Mouse (Mus musculus): ENCODE measurements around the gene Fancg. TPM values are rescaled to one million over a fixed set of nuclear protein-coding genes. Genes with fewer than 3 reads are reported as not detected.

The Fancg gene
- total RNA-seq, 1 experiment from 2014 or later = 11.4 TPM

DNA sequence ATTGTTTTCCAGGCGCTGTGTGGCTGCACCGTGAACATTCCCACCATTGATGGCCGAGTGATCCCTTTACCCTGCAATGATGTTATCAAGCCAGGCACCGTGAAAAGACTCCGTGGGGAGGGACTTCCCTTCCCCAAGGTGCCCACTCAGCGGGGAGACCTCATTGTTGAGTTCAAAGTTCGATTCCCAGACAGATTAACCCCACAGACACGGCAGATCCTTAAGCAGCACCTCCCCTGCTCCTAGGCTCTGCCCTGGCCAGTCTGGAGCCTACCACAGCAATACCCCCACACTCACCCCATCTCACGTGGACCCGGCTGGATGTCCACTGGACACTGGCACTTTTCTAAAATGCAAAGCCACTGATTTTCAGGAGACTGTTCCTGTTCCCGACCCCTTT, 53.0 kb downstream of the Fancg start:
- ATAC-seq (replicated peaks; ENCODE audit: insufficient number of reproducible peaks, low FRiP score, low TSS enrichment, poor library complexity, severe bottlenecking) = no peak

DNA sequence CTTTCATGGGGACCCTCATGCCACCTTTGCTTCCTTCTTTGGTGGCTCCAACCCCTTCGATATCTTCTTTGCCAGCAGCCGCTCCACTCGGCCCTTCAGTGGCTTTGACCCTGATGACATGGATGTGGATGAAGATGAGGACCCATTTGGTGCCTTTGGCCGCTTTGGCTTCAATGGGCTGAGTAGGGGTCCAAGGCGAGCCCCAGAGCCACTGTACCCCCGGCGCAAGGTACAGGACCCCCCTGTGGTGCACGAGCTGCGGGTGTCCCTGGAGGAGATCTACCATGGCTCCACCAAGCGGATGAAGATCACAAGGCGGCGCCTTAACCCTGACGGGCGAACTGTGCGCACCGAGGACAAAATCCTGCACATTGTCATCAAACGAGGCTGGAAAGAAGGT, 53.7 kb downstream of the Fancg start:
- no peak for ATAC-seq (replicated peaks; ENCODE audit: insufficient number of reproducible peaks, low FRiP score, low TSS enrichment, poor library complexity, severe bottlenecking)

DNA sequence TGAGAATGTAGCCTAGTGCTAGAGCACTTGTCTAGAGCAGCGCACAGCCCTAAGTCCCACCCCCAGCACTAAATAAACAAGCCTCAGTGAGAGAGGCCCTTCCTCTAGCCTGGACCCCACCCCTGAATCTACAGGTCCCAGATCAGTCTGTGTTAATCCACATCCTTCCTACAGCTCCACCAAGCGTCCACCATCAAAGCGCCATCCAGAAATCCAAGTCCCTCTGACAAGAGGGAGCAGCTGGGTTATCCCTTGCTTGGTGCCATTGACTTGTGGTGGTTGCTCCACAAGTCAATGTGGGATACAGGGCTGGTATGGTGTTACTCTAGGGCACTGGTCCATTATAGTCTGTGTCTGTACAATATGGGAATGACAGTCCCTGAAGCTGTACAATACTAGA, 55.1 kb downstream of the Fancg start:
- no peak for ATAC-seq (replicated peaks; ENCODE audit: insufficient number of reproducible peaks, low FRiP score, low TSS enrichment, poor library complexity, severe bottlenecking)

DNA sequence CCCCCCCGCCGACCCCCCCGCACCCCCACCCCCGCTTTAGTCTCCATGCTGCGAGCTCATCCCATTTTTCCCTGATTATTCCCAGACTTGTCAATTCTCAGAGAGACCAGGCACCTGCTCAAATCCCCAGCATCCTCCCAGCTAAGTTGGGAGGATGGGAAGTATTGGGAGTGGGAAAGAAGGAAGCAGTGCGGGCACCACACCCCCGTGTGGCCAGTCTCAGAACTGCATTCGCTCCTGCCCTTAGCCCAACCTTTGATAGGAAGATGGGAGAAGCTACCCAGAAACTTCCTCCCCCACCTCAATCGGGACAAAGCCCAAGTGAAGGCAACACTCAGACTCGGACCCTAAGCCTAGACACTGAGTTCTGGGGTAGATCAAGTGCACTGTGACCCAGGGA, 56.0 kb downstream of the Fancg start:
- ATAC-seq (replicated peaks; ENCODE audit: insufficient number of reproducible peaks, low FRiP score, low TSS enrichment, poor library complexity, severe bottlenecking) = no peak

DNA sequence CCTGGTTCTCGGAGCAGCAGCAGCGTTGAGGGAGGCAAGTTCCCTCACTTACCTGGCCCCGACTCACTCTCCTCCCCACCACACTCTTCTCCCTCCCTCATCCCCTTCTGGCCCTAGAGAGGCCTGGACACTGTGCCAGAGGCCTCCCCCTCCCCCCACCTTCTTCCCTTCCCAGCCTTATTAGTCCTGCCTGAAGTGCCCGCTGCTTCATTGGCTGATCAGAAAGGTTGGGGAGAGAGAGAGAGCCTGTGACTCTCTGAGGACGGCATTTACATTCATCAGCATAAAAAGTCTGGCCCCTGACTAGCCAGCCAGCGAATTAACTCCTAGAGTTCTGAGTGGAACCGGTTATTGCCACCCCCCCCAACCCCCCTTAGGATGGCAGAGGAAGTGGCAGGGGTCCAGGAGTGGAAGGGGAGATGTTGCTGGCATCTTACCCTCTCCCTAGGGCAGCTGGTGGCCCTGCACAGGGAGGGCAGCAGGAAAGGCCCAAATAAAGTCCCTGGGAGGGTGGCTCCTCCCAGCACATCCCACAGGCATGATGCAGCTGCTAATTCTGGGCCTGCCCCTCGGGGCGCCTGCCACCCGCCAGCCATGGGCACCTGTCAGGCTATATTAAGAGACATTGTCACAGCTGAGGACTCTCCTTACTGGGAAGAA, 56.7 kb downstream of the Fancg start:
- ATAC-seq (replicated peaks; ENCODE audit: insufficient number of reproducible peaks, low FRiP score, low TSS enrichment, poor library complexity, severe bottlenecking) = no peak

DNA sequence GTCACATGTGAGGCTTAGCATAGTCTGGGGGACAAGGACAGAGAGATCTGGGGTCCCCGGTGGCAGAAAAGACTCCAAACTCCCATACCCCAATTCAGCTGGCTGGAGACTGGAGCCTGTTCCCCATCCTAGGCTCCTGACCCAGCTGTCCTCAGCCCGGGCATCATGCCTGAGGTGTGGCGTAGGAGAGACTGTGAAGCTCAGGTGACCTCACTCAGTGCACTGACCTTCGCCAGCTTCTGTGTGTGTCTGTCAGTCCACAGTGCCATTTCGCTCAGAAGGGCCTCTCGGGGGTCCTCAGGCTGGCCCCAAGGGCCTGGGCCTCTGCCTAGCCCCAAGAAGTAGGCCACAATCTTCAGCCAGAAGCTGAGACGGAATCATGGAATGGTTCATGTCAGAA, 57.7 kb downstream of the Fancg start:
- no peak for ATAC-seq (replicated peaks; ENCODE audit: insufficient number of reproducible peaks, low FRiP score, low TSS enrichment, poor library complexity, severe bottlenecking)

Other genes starting within 250 kb of the Fancg start
- not detected in 3 replicates for gene Ccl21a, start 236.5 kb downstream of the Fancg start, total RNA-seq (2017)
- not detected in 3 replicates for gene Fam205a1, start 156.6 kb downstream of the Fancg start, total RNA-seq (2017)
- not detected in 3 replicates for gene Gm12394, start 153.7 kb downstream of the Fancg start, total RNA-seq (2017)
- gene Fam205c, start 136.3 kb downstream of the Fancg start, total RNA-seq (2017) = not detected in 3 replicates
- gene Phf24, start 93.8 kb downstream of the Fancg start, total RNA-seq (2017) = 0.10 TPM in 1 of 3 replicates, not detected in the others
- 2.5 to 10.0 TPM (median 6.9 TPM) in 3 replicates for gene Dnajb5, start 60.7 kb downstream of the Fancg start, total RNA-seq (2017)
- gene 1700022I11Rik, start 40.9 kb downstream of the Fancg start, total RNA-seq (2017) = 1.4 TPM in 1 of 3 replicates, not detected in the others
- gene Vcp, start 10.0 kb downstream of the Fancg start, total RNA-seq (2017) = 146 to 168 TPM (median 150 TPM) in 3 replicates
- 3.6 to 7.5 TPM (median 7.3 TPM) in 3 replicates for gene Pigo, start 15.3 kb upstream of the Fancg start, total RNA-seq (2017)
- 60.2 to 116 TPM (median 66.7 TPM) in 3 replicates for gene Stoml2, start 21.2 kb upstream of the Fancg start, total RNA-seq (2017)
- 35.6 to 52.9 TPM (median 38.9 TPM) in 3 replicates for gene Fam214b, start 35.7 kb upstream of the Fancg start, total RNA-seq (2017)
- 0.78 to 3.3 TPM (median 1.7 TPM) in 3 replicates for gene Unc13b, start 48.4 kb upstream of the Fancg start, total RNA-seq (2017)